Comparison of ENCODE assay signal across 7 mouse cellular contexts in the genomic region with DNA sequence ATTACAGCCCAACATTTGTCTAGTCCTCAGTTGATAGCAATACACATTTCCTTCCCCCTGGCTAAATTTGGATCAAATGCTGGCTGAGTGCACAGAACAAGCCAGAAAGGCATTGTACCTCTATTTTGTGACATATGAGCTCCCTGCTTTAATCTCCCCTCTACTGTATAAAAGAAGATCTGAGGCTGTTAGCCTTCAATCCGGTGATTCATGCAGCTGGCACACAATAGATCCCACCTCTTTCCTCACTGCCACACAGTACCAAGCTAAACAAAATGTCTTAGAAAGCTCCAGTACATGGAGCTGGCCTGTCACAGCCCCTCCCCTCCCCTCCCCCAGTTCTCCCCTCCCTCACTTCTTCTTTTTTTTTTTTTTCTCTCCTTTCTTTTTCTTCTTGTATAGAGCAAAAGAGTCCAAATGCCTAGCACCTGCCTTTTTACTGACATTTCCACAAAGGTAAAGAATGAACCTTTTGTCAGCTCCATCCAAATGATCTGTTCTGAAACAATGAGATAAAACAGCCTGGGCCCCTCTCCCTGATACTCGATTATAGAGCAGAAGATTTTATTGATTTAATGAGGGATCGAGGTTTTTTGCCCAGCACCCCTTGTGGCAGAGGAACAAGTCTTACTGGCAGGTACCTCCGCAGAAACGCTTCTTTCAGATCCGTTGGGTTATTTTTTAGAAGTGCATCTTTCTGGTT.
A peak's percentile ranks its signal among the peaks of the same experiment; 100 is the strongest.
DNase-seq lines count a peak whose midpoint lies in the region; ATAC-seq lines count a peak whose summit lies in the region.

No protein-coding gene starts in this region.

- intact Hi-C loops in left cerebral cortex, postnatal 4 days (cut with DNase I), result loop anchor here (10.0 kb wide), 1 partner anchor 394 kb away; the partner anchor contains the start of gene Cited2

- WGBS in hindbrain, embryonic 10.5 days, result 4% methylated on average over 6 of the region's 6 CpGs
- WGBS in midbrain, embryonic 12.5 days, result under 1% methylated on average over 6 of the region's 6 CpGs

- peak overlapping the region; percentile 92 for H3K27ac ChIP-seq in hindbrain, embryonic 10.5 days
- peak overlapping the region; percentile 93 for H3K27ac ChIP-seq in midbrain, embryonic 12.5 days (replicated peaks)

- peak; percentile 77 for ATAC-seq in midbrain, embryonic 12.5 days (ENCODE audit: low FRiP score, low read depth)

- no peaks in the 10 kb centered on the region for H3K36me3 ChIP-seq in hindbrain, embryonic 10.5 days
- no peaks in the 10 kb centered on the region for H3K36me3 ChIP-seq in midbrain, embryonic 12.5 days

- DNase-seq in left cerebral cortex, postnatal 4 days, result peak; percentile 13
- DNase-seq in left cerebral cortex, adult 8-10 months (ENCODE audit: low spot score in 2 of 2), result no peak
- DNase-seq in cerebellum, adult 9-10 months, result peak; percentile 41
- peak; percentile 8 for DNase-seq in hindbrain, embryonic 10.5 days (ENCODE audit: low spot score)
- DNase-seq in layer of hippocampus, postnatal 10 days (ENCODE audit: low spot score in 2 of 2), result no peak
- DNase-seq in kidney, adult 18-20 months, result no peak

- peaks cover 44% of the 10 kb centered on the region for H3K4me1 ChIP-seq in hindbrain, embryonic 10.5 days (replicated peaks)
- H3K4me1 ChIP-seq in midbrain, embryonic 12.5 days, result peaks cover 39% of the 10 kb centered on the region

- peak overlapping the region; percentile 49 for H3K4me3 ChIP-seq in hindbrain, embryonic 10.5 days
- peak overlapping the region; percentile 36 for H3K4me3 ChIP-seq in midbrain, embryonic 12.5 days

- H3K27me3 ChIP-seq in hindbrain, embryonic 10.5 days (ENCODE audit: insufficient read depth, poor library complexity, severe bottlenecking), result no peaks in the 10 kb centered on the region
- no peaks in the 10 kb centered on the region for H3K27me3 ChIP-seq in midbrain, embryonic 12.5 days

- H3K9me3 ChIP-seq in hindbrain, embryonic 10.5 days, result no peaks in the 10 kb centered on the region
- no peaks in the 10 kb centered on the region for H3K9me3 ChIP-seq in midbrain, embryonic 12.5 days

- H3K4me2 ChIP-seq in midbrain, embryonic 12.5 days (replicated peaks), result peak overlapping the region; percentile 58

- H3K9ac ChIP-seq in midbrain, embryonic 12.5 days (replicated peaks), result peak overlapping the region; percentile 49

Comparison
In these comparisons a context has a peak if more than half of its experiments do, and no peak if none do; other contexts are left out.
1. DNase-seq: peak in left cerebral cortex, postnatal 4 days (single experiment), cerebellum, adult 9-10 months (single experiment) and hindbrain, embryonic 10.5 days (single experiment); none in left cerebral cortex, adult 8-10 months (0 of 2), layer of hippocampus, postnatal 10 days (0 of 2) and kidney, adult 18-20 months (single experiment).